Mouse (Mus musculus) ES-E14 (cell line): ENCODE measurements around the gene Dtx4. TPM values are rescaled to one million over a fixed set of nuclear protein-coding genes. Genes with fewer than 3 reads are reported as not detected.

Source experiments
- DNase-seq: peaks from one replicate; pipeline ENCODE4 v3.0.0-alpha.2; 2013; ENCODE audit warnings: low read depth, low spot score
- H3K27ac ChIP-seq: 2 replicates; pipeline ENCODE4 v1.5.1; 2012; ENCODE audit warnings: low read depth, mild to moderate bottlenecking, low read length, moderate library complexity, mixed read lengths; ENCODE audit not compliant: poor library complexity, insufficient read depth, severe bottlenecking
- H3K36me3 ChIP-seq: 2 replicates; pipeline ENCODE4 v1.6.1; 2012; ENCODE audit warnings: mild to moderate bottlenecking, low read length, moderate library complexity, mixed read lengths; ENCODE audit not compliant: control insufficient read depth, poor library complexity, insufficient read depth, severe bottlenecking
- H3K4me1 ChIP-seq, 2 experiments: fragments of 150-350 bp in 1 of 2; sonication (generic) in 1 of 2; 2 replicates each; pipeline ENCODE4 v1.6.1; 2012; ENCODE audit warnings: low read length in 2 of 2, mild to moderate bottlenecking in 1 of 2, mixed read lengths in 1 of 2; ENCODE audit not compliant: control insufficient read depth in 2 of 2, insufficient read depth in 2 of 2, poor library complexity in 1 of 2
- H3K4me3 ChIP-seq, 2 experiments: fragments of 150-350 bp in 1 of 2; sonication (generic) in 1 of 2; 2 replicates each; pipeline ENCODE4 v1.5.1; 2012; ENCODE audit warnings: low read length in 2 of 2, low read depth in 1 of 2, mild to moderate bottlenecking in 1 of 2, mixed read lengths in 1 of 2; ENCODE audit not compliant: insufficient read depth in 1 of 2, poor library complexity in 1 of 2, severe bottlenecking in 1 of 2
- H3K9ac ChIP-seq: 2 replicates; pipeline ENCODE4 v1.6.1; 2012; ENCODE audit warnings: low read depth, mild to moderate bottlenecking, low read length, mixed read lengths; ENCODE audit not compliant: poor library complexity, insufficient read depth, severe bottlenecking
- H3K9me3 ChIP-seq: fragments of 150-350 bp; sonication (generic); 2 replicates; pipeline ENCODE4 v1.6.1; 2012; ENCODE audit warnings: low read depth, mild to moderate bottlenecking, low read length; ENCODE audit not compliant: control insufficient read depth, insufficient read depth
- CHD2 ChIP-seq: IDR thresholded peaks from 2 replicates; pipeline ENCODE4 v1.6.1; 2014; ENCODE audit warnings: mild to moderate bottlenecking, low read depth, low read length, inconsistent platforms
- HCFC1 ChIP-seq: IDR thresholded peaks from 2 replicates; pipeline ENCODE4 v1.6.1; 2012; ENCODE audit warnings: low read length, inconsistent platforms, borderline replicate concordance; ENCODE audit not compliant: insufficient read depth
- MAFK ChIP-seq: IDR thresholded peaks from 2 replicates; pipeline ENCODE4 v1.6.1; 2014; ENCODE audit warnings: mild to moderate bottlenecking, low read depth, low read length, inconsistent platforms; ENCODE audit not compliant: insufficient read depth
- ZC3H11A ChIP-seq: IDR thresholded peaks from 2 replicates; pipeline ENCODE4 v1.6.1; 2012; ENCODE audit warnings: low read depth, mild to moderate bottlenecking, inconsistent platforms, low read length, borderline replicate concordance
- ZNF384 ChIP-seq: IDR thresholded peaks from 2 replicates; pipeline ENCODE4 v1.6.1; 2012; ENCODE audit warnings: low read depth, low read length, inconsistent platforms
- in situ Hi-C, 2 experiments: fragments of 600-800 bp; cut with MboI; formaldehyde crosslinking; loops; one replicate each; pipeline ENCODE4 v1.15.1; 2025; ENCODE audit warnings: low sequenced_read_pairs in 2 of 2, inconsistent platforms in 1 of 2; ENCODE audit not compliant: unreplicated experiment in 2 of 2
- total RNA-seq: library from RNA; depleted of rRNA; stranded (reverse); fragments of 300-350 nt; gene quantifications from 2 replicates; pipeline ENCODE4 v1.2.3, GENCODE M21; 2012

Gene Dtx4
- total RNA-seq, 1 experiment: 1.4 TPM

DNA sequence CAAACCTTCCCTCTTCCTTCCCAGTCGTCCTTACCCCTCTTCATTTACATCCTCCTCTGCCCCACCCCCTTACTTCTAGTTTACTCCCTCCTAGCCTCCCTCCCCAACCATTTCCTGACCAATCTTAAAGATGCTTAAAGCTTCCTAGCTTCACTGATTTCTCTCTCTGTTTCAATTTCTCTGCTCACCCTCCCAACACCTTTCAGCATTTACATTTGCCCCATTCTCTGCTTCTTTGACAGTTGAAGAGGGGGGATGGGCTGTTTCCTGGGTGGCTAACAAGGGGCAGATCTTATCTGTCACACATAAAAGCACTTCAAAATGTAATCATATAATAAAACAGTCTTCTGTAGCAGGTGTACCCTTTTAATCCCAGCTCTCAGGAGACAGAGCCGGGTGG, 40.4 kb upstream of the Dtx4 start:
- H3K9me3 ChIP-seq: no peaks in the 10 kb centered on the region
- TF ChIP-seq HCFC1: no peak
- TF ChIP-seq MAFK: no peak
- no peak for TF ChIP-seq CHD2
- no peak for TF ChIP-seq ZNF384
- TF ChIP-seq ZC3H11A: no peak
- in situ Hi-C loops: no loop called here

DNA sequence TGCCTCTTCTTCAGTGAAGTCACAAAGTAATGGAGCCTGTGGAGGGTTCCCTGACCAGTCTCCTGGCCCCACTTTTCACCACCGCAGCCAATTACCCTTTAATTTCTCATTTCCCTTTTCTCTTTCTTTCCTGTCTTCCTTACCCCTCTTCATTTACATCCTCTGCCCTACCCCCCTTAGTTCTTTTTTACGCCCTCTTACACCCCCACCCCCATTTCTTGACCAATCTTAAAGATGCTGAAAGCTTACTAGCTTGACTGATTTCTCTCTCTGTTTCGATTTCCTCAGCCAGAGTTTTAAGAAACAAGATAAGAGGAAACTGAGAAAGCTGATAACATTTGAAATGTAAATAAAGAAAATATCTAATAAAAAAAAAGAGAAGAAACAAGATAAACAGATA, 39.5 kb upstream of the Dtx4 start:
- TF ChIP-seq ZNF384 (no peak), MAFK (no peak), CHD2 (no peak), ZC3H11A (no peak), HCFC1 (no peak)
- no peak overlapping the region for H3K4me3 ChIP-seq
- H3K36me3 ChIP-seq: no peaks in the 10 kb centered on the region
- no peaks in the 10 kb centered on the region for H3K4me1 ChIP-seq
- no peak for DNase-seq
- H3K27ac ChIP-seq: no peak overlapping the region
- H3K9me3 ChIP-seq: no peaks in the 10 kb centered on the region
- in situ Hi-C loops: no loop called here
- H3K9ac ChIP-seq: no peak overlapping the region

More for the DNA sequence above, 40.4 kb upstream of the Dtx4 start:
- Histone ChIP-seq H3K27ac (no peak overlapping the region), H3K9ac (no peak overlapping the region), H3K4me3 (no peak overlapping the region), H3K4me1 (no peaks in the 10 kb centered on the region), H3K36me3 (no peaks in the 10 kb centered on the region)
- DNase-seq: no peak

DNA sequence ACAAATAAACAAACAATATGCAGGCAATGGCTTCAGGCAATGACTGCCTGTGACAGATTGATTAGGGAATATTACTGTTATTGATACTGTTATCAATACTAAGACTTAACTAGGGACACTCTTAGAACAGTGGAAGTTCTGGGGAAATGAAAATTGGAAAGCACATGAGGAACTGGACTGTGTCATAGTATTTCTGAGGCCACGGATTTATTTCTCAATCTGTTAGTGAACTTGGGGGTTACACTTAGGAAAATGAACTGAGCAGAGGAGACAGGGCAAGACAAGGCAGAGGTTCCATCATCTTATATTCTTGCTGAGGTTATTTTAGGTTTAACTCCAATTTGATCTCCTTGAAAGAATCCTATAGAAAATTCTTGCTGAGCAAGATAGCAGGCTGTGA, 38.7 kb upstream of the Dtx4 start:
- Histone ChIP-seq H3K4me1 (no peaks in the 10 kb centered on the region), H3K9me3 (no peaks in the 10 kb centered on the region), H3K27ac (no peak overlapping the region), H3K36me3 (no peaks in the 10 kb centered on the region), H3K4me3 (no peak overlapping the region), H3K9ac (no peak overlapping the region)
- DNase-seq: no peak
- TF ChIP-seq ZNF384 (no peak), MAFK (no peak), CHD2 (no peak), ZC3H11A (no peak)
- in situ Hi-C loops: no loop called here

DNA sequence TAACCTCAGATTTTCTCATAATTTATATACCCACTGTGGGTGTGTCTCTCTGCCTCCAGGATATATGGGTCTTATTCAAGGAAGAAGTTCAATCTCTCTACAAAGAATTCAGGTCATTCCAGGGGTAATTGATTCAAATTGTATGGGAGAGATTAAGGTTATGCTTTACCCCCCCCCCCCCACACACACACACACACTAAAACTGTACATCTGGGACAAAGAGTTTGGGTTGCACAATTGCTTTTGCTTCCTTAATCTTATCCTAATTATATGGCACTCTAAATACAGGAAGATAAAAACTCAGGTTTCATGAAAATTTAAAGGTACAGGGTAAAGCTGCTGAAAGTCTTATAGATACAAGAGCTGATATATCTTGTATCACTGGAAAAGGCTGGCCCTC, 35.9 kb upstream of the Dtx4 start:
- no peak for DNase-seq
- in situ Hi-C loops: no loop called here
- Histone ChIP-seq H3K27ac (no peak overlapping the region), H3K9ac (no peak overlapping the region), H3K4me3 (no peak overlapping the region), H3K36me3 (no peaks in the 10 kb centered on the region), H3K4me1 (no peaks in the 10 kb centered on the region), H3K9me3 (no peaks in the 10 kb centered on the region)
- TF ChIP-seq ZC3H11A (no peak), HCFC1 (no peak), MAFK (no peak), ZNF384 (no peak), CHD2 (no peak)

DNA sequence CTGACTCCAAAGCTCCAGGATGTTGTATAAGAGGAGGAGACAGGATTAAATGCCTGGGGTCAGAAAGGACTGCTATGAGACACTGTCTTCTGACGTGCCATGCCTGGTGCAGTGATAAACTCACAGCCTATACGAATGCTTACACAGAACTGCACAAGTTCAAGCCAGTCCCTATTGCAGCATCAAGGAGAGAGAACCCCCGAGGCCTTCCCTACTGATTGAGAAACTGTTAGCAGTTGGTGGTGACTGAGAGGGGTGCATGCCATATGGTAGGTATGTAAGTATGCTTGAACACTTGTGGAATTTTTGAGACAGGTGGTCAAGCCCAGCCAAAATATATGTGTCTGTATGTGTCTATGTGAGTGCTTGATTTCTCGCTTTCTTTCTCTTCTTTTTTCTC, 22.1 kb upstream of the Dtx4 start:
- H3K9ac ChIP-seq: no peak overlapping the region
- DNase-seq: no peak
- TF ChIP-seq ZC3H11A: no peak
- TF ChIP-seq HCFC1: no peak
- TF ChIP-seq MAFK: no peak
- no peak for TF ChIP-seq ZNF384
- TF ChIP-seq CHD2: no peak
- no peaks in the 10 kb centered on the region for H3K36me3 ChIP-seq
- no peaks in the 10 kb centered on the region for H3K4me1 ChIP-seq
- in situ Hi-C loops: no loop called here
- no peak overlapping the region for H3K27ac ChIP-seq
- H3K9me3 ChIP-seq: no peaks in the 10 kb centered on the region
- no peak overlapping the region for H3K4me3 ChIP-seq
